Mouse (Mus musculus) neural tube, embryonic 12.5 days (tissue): Measurements from ENCODE around the gene Selenos. TPM values are rescaled to one million over a fixed set of nuclear protein-coding genes. Genes with fewer than 3 reads are reported as not detected.

Experiments
- ATAC-seq: fragments of 200-750 bp; cut with Nextera tagmentation; 2 replicates; pipeline ENCODE4 v1.8.0; 2017; ENCODE audit warnings: low read depth, mild to moderate bottlenecking, moderate TSS enrichment, moderate library complexity; ENCODE audit not compliant: low FRiP score
- H3K27ac ChIP-seq: fragments of 300-500 bp; sonication (generic); 2 replicates; pipeline ENCODE4 v1.5.1; 2016
- H3K27me3 ChIP-seq: fragments of 300-500 bp; sonication (generic); replicated peaks from 2 replicates; pipeline ENCODE4 v1.6.1; 2016; ENCODE audit warnings: mild to moderate bottlenecking
- H3K36me3 ChIP-seq: fragments of 300-500 bp; sonication (generic); 2 replicates; pipeline ENCODE4 v1.6.1; 2016; ENCODE audit warnings: mild to moderate bottlenecking
- H3K4me1 ChIP-seq: fragments of 300-500 bp; sonication (generic); 2 replicates; pipeline ENCODE4 v1.6.1; 2016
- H3K4me2 ChIP-seq: fragments of 300-500 bp; sonication (generic); replicated peaks from 2 replicates; pipeline ENCODE4 v1.6.1; 2016; ENCODE audit warnings: mild to moderate bottlenecking
- H3K4me3 ChIP-seq: fragments of 300-500 bp; sonication (generic); 2 replicates; pipeline ENCODE4 v1.5.1; 2016
- H3K9ac ChIP-seq: fragments of 300-500 bp; sonication (generic); 2 replicates; pipeline ENCODE4 v1.6.1; 2016; ENCODE audit warnings: mild to moderate bottlenecking
- H3K9me3 ChIP-seq: fragments of 300-500 bp; sonication (generic); 2 replicates; pipeline ENCODE4 v1.6.1; 2016; ENCODE audit warnings: mild to moderate bottlenecking
- WGBS: fragments of 180-500 bp; shearing (Covaris S2); methylation state at CpG from one replicate; pipeline ENCODE4 v1.1.7; 2016; 5-methylcytosine and 5-hydroxymethylcytosine counted together
- polyA plus RNA-seq: library from polyadenylated mRNA; unstranded; fragments of >200 nt; fragmentation: Nextera tagmentation; extraction: Ambion mirVana; gene quantifications from 2 replicates; pipeline ENCODE4 v1.2.1, GENCODE M21; 2016

Gene Selenos
- polyA plus RNA-seq, 1 experiment from 2014 or later: 84.4 TPM

GRCm38 (mm10) chr7:66091553-66091952, 12.1 kb downstream of the Selenos start:
- Histone ChIP-seq H3K27me3 (no peaks in the 10 kb centered on the region), H3K9ac (no peak overlapping the region), H3K9me3 (no peaks in the 10 kb centered on the region), H3K27ac (no peak overlapping the region), H3K36me3 (peaks cover 49% of the 10 kb centered on the region), H3K4me1 (no peaks in the 10 kb centered on the region), H3K4me2 (no peak overlapping the region), H3K4me3 (no peak overlapping the region)
- WGBS: 88% methylated on average over 7 of the region's 7 CpGs
- no peak for ATAC-seq

GRCm38 (mm10) chr7:66092656-66093055, 13.2 kb downstream of the Selenos start:
- Histone ChIP-seq H3K4me2 (no peak overlapping the region), H3K27me3 (no peaks in the 10 kb centered on the region), H3K9ac (no peak overlapping the region), H3K4me1 (no peaks in the 10 kb centered on the region), H3K9me3 (no peaks in the 10 kb centered on the region), H3K4me3 (no peak overlapping the region), H3K27ac (no peak overlapping the region), H3K36me3 (peaks cover 38% of the 10 kb centered on the region)
- no peak for ATAC-seq
- 90% methylated on average over 8 of the region's 8 CpGs for WGBS

GRCm38 (mm10) chr7:66094141-66094540, 14.7 kb downstream of the Selenos start:
- Histone ChIP-seq H3K4me1 (no peaks in the 10 kb centered on the region), H3K4me3 (no peak overlapping the region), H3K9ac (no peak overlapping the region), H3K9me3 (no peaks in the 10 kb centered on the region), H3K4me2 (no peak overlapping the region), H3K27ac (no peak overlapping the region), H3K27me3 (no peaks in the 10 kb centered on the region), H3K36me3 (peaks cover 25% of the 10 kb centered on the region)
- WGBS: 85% methylated on average over 5 of the region's 5 CpGs
- ATAC-seq: no peak

- no peak overlapping the region for H3K4me2 ChIP-seq
- no peaks in the 10 kb centered on the region for H3K9me3 ChIP-seq
- no peak overlapping the region for H3K27ac ChIP-seq
- no peaks in the 10 kb centered on the region for H3K27me3 ChIP-seq
- no peak overlapping the region for H3K4me3 ChIP-seq
- no peak overlapping the region for H3K9ac ChIP-seq
- 82% methylated on average over 7 of the region's 7 CpGs for WGBS
- no peaks in the 10 kb centered on the region for H3K36me3 ChIP-seq
- ATAC-seq: no peak
- H3K4me1 ChIP-seq: no peaks in the 10 kb centered on the region
Measured at GRCm38 (mm10) chr7:66098803-66099202, 19.4 kb downstream of the Selenos start.

- WGBS: 8% methylated on average over 4 of the region's 4 CpGs
- Histone ChIP-seq H3K4me1 (no peaks in the 10 kb centered on the region), H3K27me3 (no peaks in the 10 kb centered on the region), H3K4me2 (no peak overlapping the region), H3K27ac (no peak overlapping the region), H3K36me3 (no peaks in the 10 kb centered on the region), H3K9ac (no peak overlapping the region), H3K9me3 (no peaks in the 10 kb centered on the region), H3K4me3 (no peak overlapping the region)
- ATAC-seq: no peak
Measured at GRCm38 (mm10) chr7:66101866-66102265, 22.4 kb downstream of the Selenos start.

GRCm38 (mm10) chr7:66104531-66104930, 25.1 kb downstream of the Selenos start:
- Histone ChIP-seq H3K27ac (no peak overlapping the region), H3K9me3 (no peaks in the 10 kb centered on the region), H3K4me2 (no peak overlapping the region), H3K4me1 (peaks cover 4% of the 10 kb centered on the region; the same call in 1 of the 2 replicates), H3K9ac (no peak overlapping the region), H3K36me3 (no peaks in the 10 kb centered on the region), H3K4me3 (no peak overlapping the region), H3K27me3 (no peaks in the 10 kb centered on the region)
- ATAC-seq: no peak
- 88% methylated on average over 5 of the region's 5 CpGs for WGBS

GRCm38 (mm10) chr7:66105771-66106170, 26.3 kb downstream of the Selenos start:
- no peaks in the 10 kb centered on the region for H3K36me3 ChIP-seq
- no peak for ATAC-seq
- WGBS: 65% methylated on average over 4 of the region's 4 CpGs

GRCm38 (mm10) chr7:66106581-66107056, 27.2 kb downstream of the Selenos start:
- H3K4me2 ChIP-seq: no peak overlapping the region
- no peak overlapping the region for H3K4me3 ChIP-seq
- no peak for ATAC-seq
- peaks cover 12% of the 10 kb centered on the region for H3K4me1 ChIP-seq
- 81% methylated on average over 7 of the region's 7 CpGs for WGBS
- no peaks in the 10 kb centered on the region for H3K36me3 ChIP-seq
- no peak overlapping the region for H3K27ac ChIP-seq
- H3K27me3 ChIP-seq: no peaks in the 10 kb centered on the region
- no peaks in the 10 kb centered on the region for H3K9me3 ChIP-seq
- no peak overlapping the region for H3K9ac ChIP-seq

More at GRCm38 (mm10) chr7:66105771-66106170, 26.3 kb downstream of the Selenos start:
- Histone ChIP-seq H3K9ac (no peak overlapping the region), H3K4me2 (no peak overlapping the region), H3K4me3 (no peak overlapping the region), H3K4me1 (peaks cover 6% of the 10 kb centered on the region; the same call in 1 of the 2 replicates), H3K27ac (no peak overlapping the region), H3K9me3 (no peaks in the 10 kb centered on the region), H3K27me3 (no peaks in the 10 kb centered on the region)

GRCm38 (mm10) chr7:66107206-66107605, 27.8 kb downstream of the Selenos start:
- 81% methylated on average over 11 of the region's 11 CpGs for WGBS
- no peak overlapping the region for H3K4me2 ChIP-seq

GRCm38 (mm10) chr7:66107930-66108329, 28.5 kb downstream of the Selenos start:
- peaks cover 21% of the 10 kb centered on the region for H3K4me1 ChIP-seq
- no peak overlapping the region for H3K4me2 ChIP-seq
- H3K36me3 ChIP-seq: no peaks in the 10 kb centered on the region
- H3K4me3 ChIP-seq: no peak overlapping the region
- H3K27ac ChIP-seq: no peak overlapping the region
- no peak for ATAC-seq
- H3K27me3 ChIP-seq: no peaks in the 10 kb centered on the region
- H3K9me3 ChIP-seq: no peaks in the 10 kb centered on the region
- WGBS: 11% methylated on average over 7 of the region's 7 CpGs
- no peak overlapping the region for H3K9ac ChIP-seq

More at GRCm38 (mm10) chr7:66107206-66107605, 27.8 kb downstream of the Selenos start:
- no peaks in the 10 kb centered on the region for H3K9me3 ChIP-seq
- no peaks in the 10 kb centered on the region for H3K36me3 ChIP-seq
- no peak overlapping the region for H3K27ac ChIP-seq
- no peaks in the 10 kb centered on the region for H3K27me3 ChIP-seq
- H3K4me1 ChIP-seq: peaks cover 17% of the 10 kb centered on the region
- H3K4me3 ChIP-seq: no peak overlapping the region
- no peak overlapping the region for H3K9ac ChIP-seq
- no peak for ATAC-seq

- peak; percentile 89 for ATAC-seq
Measured at GRCm38 (mm10) chr7:66108961-66109854, 29.8 kb downstream of the Selenos start, which contains the start of gene Chsy1. Gene Chsy1, plus strand, starts transcription at chr7:66109515.

GRCm38 (mm10) chr7:66109855-66110635, 30.6 kb downstream of the Selenos start:
- WGBS: under 1% methylated on average over 64 of the region's 77 CpGs
- Histone ChIP-seq H3K27ac (peak overlapping the region; percentile 83), H3K4me3 (peak overlapping the region; percentile 92), H3K4me1 (peaks cover 29% of the 10 kb centered on the region), H3K4me2 (peak overlapping the region; percentile 68), H3K9me3 (no peaks in the 10 kb centered on the region), H3K9ac (peak overlapping the region; percentile 96), H3K36me3 (no peaks in the 10 kb centered on the region), H3K27me3 (no peaks in the 10 kb centered on the region)
- peak; percentile 45; the same call in 1 of the 2 replicates for ATAC-seq

More at GRCm38 (mm10) chr7:66108961-66109854, 29.8 kb downstream of the Selenos start, which contains the start of gene Chsy1:
- WGBS: under 1% methylated on average over 110 of the region's 123 CpGs
- no peaks in the 10 kb centered on the region for H3K36me3 ChIP-seq
- no peaks in the 10 kb centered on the region for H3K9me3 ChIP-seq
- peak within 1 kb of the TSS; percentile 93 for H3K4me2 ChIP-seq
- H3K27ac ChIP-seq: peak within 1 kb of the TSS; percentile 87
- H3K9ac ChIP-seq: peak within 1 kb of the TSS; percentile 96
- peak within 1 kb of the TSS; percentile 92 for H3K4me3 ChIP-seq
- no peaks in the 10 kb centered on the region for H3K27me3 ChIP-seq
- peaks cover 26% of the 10 kb centered on the region for H3K4me1 ChIP-seq
